Mouse (Mus musculus): ENCODE results near the gene Ackr4. TPM values are rescaled to one million over a fixed set of nuclear protein-coding genes. Genes with fewer than 3 reads are reported as not detected.
A peak's percentile ranks its signal among the peaks of the same experiment; 100 is the strongest.

Ackr4 gene
- polyA plus RNA-seq, 1 experiment from 2014 or later = 1.1 TPM

DNA sequence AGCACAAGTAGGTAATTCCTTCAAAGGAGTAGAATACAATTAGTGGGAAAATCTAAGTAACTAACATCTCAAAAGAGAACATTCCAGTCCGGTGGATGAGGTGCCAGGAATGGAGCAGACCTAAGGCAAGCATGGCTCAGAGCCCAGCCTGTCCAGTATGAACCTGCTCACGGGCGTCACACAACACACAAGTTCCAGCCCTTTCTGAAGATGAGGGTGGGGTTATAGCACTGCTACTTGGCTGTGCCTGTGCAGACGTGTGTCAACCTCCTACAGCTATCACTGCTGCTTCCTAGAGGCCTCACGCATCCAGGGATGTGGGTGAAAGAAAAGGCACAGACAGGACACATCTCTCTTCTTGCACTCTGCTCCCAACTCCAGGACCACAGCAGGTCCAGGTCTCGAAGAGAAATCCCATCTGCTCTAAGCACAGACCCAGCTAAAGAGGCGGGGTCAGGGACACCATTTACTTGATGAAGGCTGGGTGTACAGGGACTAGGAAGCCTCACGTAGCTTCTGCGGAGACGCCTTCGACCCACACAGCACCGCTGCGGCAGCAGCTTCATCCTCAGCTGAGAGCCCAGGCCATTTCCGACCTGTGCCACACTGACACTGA lies 28.5 kb upstream of the Ackr4 start:
- Histone ChIP-seq H3K4me1 (ENCODE audit: control insufficient read depth, insufficient read depth, low read length) (no peaks in the 10 kb centered on the region), H3K4me3 (ENCODE audit: low read depth, low read length) (no peak overlapping the region), H3K4me2 (replicated peaks; ENCODE audit: low read depth, low read length) (no peak overlapping the region), H3K27ac (ENCODE audit: low read length) (no peak overlapping the region), H3K9ac (replicated peaks; ENCODE audit: low read depth, low read length) (no peak overlapping the region), H3K36me3 (ENCODE audit: control insufficient read depth, insufficient read depth, low read length) (peaks cover 82% of the 10 kb centered on the region), H3K9me3 (ENCODE audit: control insufficient read depth, low read depth, low read length) (no peaks in the 10 kb centered on the region), H3K27me3 (ENCODE audit: control insufficient read depth, insufficient read depth, low read length) (no peaks in the 10 kb centered on the region)
- ATAC-seq (ENCODE audit: insufficient number of reproducible peaks, insufficient read depth, low FRiP score, low read depth) = no peak
- 92% methylated on average over 14 of the region's 14 CpGs for WGBS

DNA sequence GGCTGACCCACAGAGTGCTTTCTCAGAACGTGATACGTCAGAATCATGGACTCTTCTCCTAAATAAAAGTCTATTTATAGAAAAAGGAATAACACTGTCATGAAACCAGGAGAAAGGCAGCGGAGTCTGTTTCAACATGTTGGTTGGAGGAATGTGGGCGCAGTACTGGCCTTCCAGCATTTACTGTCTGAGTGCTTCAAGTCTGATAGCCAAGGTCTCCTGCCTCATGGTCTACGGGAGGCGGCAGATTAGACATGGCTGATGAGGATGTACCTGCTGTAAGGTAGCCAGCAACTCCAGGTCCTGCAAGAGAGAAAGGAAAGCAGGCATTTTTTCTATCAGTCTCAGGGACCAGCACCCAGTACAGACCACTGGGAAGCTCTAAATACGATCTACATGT lies 25.4 kb upstream of the Ackr4 start:
- H3K36me3 ChIP-seq (ENCODE audit: control insufficient read depth, insufficient read depth, low read length) = peaks cover 56% of the 10 kb centered on the region
- no peaks in the 10 kb centered on the region for H3K9me3 ChIP-seq (ENCODE audit: control insufficient read depth, low read depth, low read length)
- no peaks in the 10 kb centered on the region for H3K27me3 ChIP-seq (ENCODE audit: control insufficient read depth, insufficient read depth, low read length)
- H3K27ac ChIP-seq (ENCODE audit: low read length) = no peak overlapping the region
- WGBS = 93% methylated on average over 7 of the region's 7 CpGs
- no peak overlapping the region for H3K4me2 ChIP-seq (replicated peaks; ENCODE audit: low read depth, low read length)
- ATAC-seq (ENCODE audit: insufficient number of reproducible peaks, insufficient read depth, low FRiP score, low read depth) = no peak
- no peak overlapping the region for H3K4me3 ChIP-seq (ENCODE audit: low read depth, low read length)
- no peak overlapping the region for H3K9ac ChIP-seq (replicated peaks; ENCODE audit: low read depth, low read length)
- H3K4me1 ChIP-seq (ENCODE audit: control insufficient read depth, insufficient read depth, low read length) = no peaks in the 10 kb centered on the region

DNA sequence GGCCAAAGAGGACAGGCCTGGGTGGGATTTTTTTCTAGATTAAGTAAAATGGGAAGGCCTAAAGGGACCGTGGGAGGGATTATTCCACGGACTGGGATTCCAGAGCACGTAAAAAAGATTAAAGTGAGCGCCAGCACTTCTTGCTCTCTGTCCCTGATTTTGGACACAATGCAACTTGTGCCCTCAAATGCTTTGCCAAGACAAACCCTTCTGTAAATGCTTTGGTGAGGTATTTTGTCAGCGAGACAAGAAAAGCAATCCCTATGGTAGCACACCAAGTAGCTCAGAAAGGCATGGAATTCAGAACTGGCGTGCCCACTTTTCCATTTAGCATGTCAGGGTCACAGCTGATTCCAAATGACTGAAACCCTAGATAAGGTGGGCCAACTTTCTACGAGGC lies 22.2 kb upstream of the Ackr4 start:
- H3K27me3 ChIP-seq (ENCODE audit: control insufficient read depth, insufficient read depth, low read length) = no peaks in the 10 kb centered on the region
- no peaks in the 10 kb centered on the region for H3K9me3 ChIP-seq (ENCODE audit: control insufficient read depth, low read depth, low read length)
- 91% methylated on average over 7 of the region's 7 CpGs for WGBS
- no peak overlapping the region for H3K4me3 ChIP-seq (ENCODE audit: low read depth, low read length)
- H3K36me3 ChIP-seq (ENCODE audit: control insufficient read depth, insufficient read depth, low read length) = peaks cover 26% of the 10 kb centered on the region
- no peak overlapping the region for H3K9ac ChIP-seq (replicated peaks; ENCODE audit: low read depth, low read length)
- no peaks in the 10 kb centered on the region for H3K4me1 ChIP-seq (ENCODE audit: control insufficient read depth, insufficient read depth, low read length)
- no peak overlapping the region for H3K4me2 ChIP-seq (replicated peaks; ENCODE audit: low read depth, low read length)
- ATAC-seq (ENCODE audit: insufficient number of reproducible peaks, insufficient read depth, low FRiP score, low read depth) = no peak
- H3K27ac ChIP-seq (ENCODE audit: low read length) = no peak overlapping the region

DNA sequence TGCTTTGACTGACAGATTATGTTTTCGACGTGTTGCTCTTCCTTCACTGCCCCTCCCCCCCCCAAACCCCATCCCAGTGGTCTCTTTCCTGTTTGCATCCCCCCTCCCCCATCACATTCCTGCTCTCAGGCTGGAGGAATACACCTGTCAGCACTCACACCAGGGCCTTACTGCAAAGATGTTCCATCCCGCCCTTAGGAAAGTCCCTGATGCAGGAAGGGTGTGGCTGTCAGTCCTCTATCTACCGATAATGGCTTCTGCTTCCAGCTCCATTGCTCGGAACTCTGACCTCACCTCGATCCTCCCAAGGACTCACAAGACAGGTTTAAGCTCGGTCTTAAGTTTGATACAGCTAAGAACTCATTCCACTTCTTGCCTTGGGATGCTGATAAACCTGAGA lies 19.9 kb upstream of the Ackr4 start:
- no peak overlapping the region for H3K27ac ChIP-seq (ENCODE audit: low read length)
- no peaks in the 10 kb centered on the region for H3K4me1 ChIP-seq (ENCODE audit: control insufficient read depth, insufficient read depth, low read length)
- H3K9ac ChIP-seq (replicated peaks; ENCODE audit: low read depth, low read length) = no peak overlapping the region
- no peaks in the 10 kb centered on the region for H3K27me3 ChIP-seq (ENCODE audit: control insufficient read depth, insufficient read depth, low read length)
- no peak for ATAC-seq (ENCODE audit: insufficient number of reproducible peaks, insufficient read depth, low FRiP score, low read depth)
- no peaks in the 10 kb centered on the region for H3K9me3 ChIP-seq (ENCODE audit: control insufficient read depth, low read depth, low read length)
- WGBS = 75% methylated on average over 7 of the region's 7 CpGs
- H3K36me3 ChIP-seq (ENCODE audit: control insufficient read depth, insufficient read depth, low read length) = peaks cover 13% of the 10 kb centered on the region; the same call in 1 of the 2 replicates
- H3K4me2 ChIP-seq (replicated peaks; ENCODE audit: low read depth, low read length) = no peak overlapping the region
- no peak overlapping the region for H3K4me3 ChIP-seq (ENCODE audit: low read depth, low read length)

DNA sequence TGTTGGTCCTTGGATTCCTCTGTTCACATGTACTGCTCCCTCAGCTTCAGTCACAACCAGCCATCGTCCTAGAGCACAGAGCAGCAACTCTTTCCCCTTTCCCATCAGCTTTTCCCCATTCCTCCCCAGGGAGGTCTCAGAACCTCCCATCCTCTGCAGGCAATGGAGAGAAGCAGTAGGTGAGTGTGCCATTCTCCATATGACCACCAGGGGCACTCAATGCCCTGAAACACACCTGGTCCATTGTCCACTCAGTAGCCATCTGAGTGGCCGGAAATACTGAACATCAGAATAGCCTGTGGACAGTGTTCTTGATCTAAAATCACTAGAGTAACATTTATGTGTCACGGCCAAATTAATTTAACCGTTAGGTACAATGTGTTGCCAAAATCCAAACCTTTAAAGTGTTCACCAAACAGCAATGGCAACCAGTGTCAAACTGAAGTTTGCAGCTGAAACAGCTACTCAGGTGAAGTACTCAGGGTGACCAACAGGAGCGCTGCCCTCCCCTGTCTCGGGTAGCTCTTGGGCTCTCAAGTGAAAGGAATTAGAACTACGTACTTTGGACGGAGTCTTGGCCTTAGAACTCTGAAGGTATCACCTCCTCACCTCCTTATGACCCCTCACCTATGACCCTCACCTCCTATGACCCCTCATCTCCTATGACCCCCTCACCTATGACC lies 17.7 kb upstream of the Ackr4 start:
- Histone ChIP-seq H3K4me2 (replicated peaks; ENCODE audit: low read depth, low read length) (no peak overlapping the region), H3K9me3 (ENCODE audit: control insufficient read depth, low read depth, low read length) (no peaks in the 10 kb centered on the region), H3K4me3 (ENCODE audit: low read depth, low read length) (no peak overlapping the region), H3K27ac (ENCODE audit: low read length) (no peak overlapping the region), H3K36me3 (ENCODE audit: control insufficient read depth, insufficient read depth, low read length) (no peaks in the 10 kb centered on the region), H3K4me1 (ENCODE audit: control insufficient read depth, insufficient read depth, low read length) (no peaks in the 10 kb centered on the region), H3K9ac (replicated peaks; ENCODE audit: low read depth, low read length) (no peak overlapping the region), H3K27me3 (ENCODE audit: control insufficient read depth, insufficient read depth, low read length) (no peaks in the 10 kb centered on the region)
- no peak for ATAC-seq (ENCODE audit: insufficient number of reproducible peaks, insufficient read depth, low FRiP score, low read depth)
- 79% methylated on average over 8 of the region's 8 CpGs for WGBS

DNA sequence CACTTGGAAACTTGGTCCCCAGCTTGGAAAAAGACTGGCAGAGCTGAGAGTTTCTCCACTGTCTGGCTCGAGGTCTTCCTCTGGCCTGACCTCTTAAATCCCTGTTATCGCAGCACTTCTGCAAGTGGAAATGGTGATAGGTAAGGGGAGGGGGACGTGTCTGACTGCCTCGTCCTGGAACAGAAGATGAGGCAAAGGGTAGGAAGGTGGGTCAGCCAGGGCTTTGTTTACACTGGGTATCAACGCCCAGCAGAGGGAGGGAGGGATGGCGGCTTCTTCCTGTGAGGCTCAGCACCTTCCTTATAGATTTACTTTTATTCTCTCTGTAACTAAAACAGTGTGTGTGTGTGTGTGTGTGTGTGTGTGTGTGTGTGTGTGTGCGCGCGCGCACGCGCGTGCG lies 16.1 kb upstream of the Ackr4 start:
- H3K9ac ChIP-seq (replicated peaks; ENCODE audit: low read depth, low read length) = no peak overlapping the region
- no peak overlapping the region for H3K27ac ChIP-seq (ENCODE audit: low read length)
- H3K4me2 ChIP-seq (replicated peaks; ENCODE audit: low read depth, low read length) = no peak overlapping the region
- H3K27me3 ChIP-seq (ENCODE audit: control insufficient read depth, insufficient read depth, low read length) = no peaks in the 10 kb centered on the region
- H3K9me3 ChIP-seq (ENCODE audit: control insufficient read depth, low read depth, low read length) = no peaks in the 10 kb centered on the region
- H3K4me3 ChIP-seq (ENCODE audit: low read depth, low read length) = no peak overlapping the region
- H3K36me3 ChIP-seq (ENCODE audit: control insufficient read depth, insufficient read depth, low read length) = no peaks in the 10 kb centered on the region
- H3K4me1 ChIP-seq (ENCODE audit: control insufficient read depth, insufficient read depth, low read length) = no peaks in the 10 kb centered on the region
- no peak for ATAC-seq (ENCODE audit: insufficient number of reproducible peaks, insufficient read depth, low FRiP score, low read depth)
- 60% methylated on average over 14 of the region's 14 CpGs for WGBS

DNA sequence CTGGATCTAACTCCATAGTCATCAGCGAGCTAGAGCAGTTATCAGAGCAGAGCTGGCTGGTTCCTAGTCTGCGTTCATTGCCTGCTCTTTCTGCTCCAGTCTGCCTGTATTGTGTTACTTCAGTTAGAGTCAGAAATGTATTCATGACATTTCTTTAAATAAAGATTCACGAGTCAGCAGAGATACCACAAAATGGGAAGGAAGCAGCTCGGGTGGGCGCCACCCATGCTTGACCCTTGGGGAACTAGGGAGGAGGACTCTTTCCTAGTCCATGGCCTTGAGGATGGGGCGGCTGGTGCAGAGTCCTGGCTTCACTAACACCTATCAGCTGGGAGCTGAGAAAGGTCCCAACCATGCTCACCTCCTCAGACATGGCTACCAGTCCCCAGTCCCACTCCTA lies 13.6 kb upstream of the Ackr4 start:
- Histone ChIP-seq H3K4me3 (ENCODE audit: low read depth, low read length) (no peak overlapping the region), H3K27me3 (ENCODE audit: control insufficient read depth, insufficient read depth, low read length) (no peaks in the 10 kb centered on the region), H3K4me2 (replicated peaks; ENCODE audit: low read depth, low read length) (no peak overlapping the region), H3K27ac (ENCODE audit: low read length) (no peak overlapping the region), H3K4me1 (ENCODE audit: control insufficient read depth, insufficient read depth, low read length) (no peaks in the 10 kb centered on the region), H3K36me3 (ENCODE audit: control insufficient read depth, insufficient read depth, low read length) (no peaks in the 10 kb centered on the region), H3K9me3 (ENCODE audit: control insufficient read depth, low read depth, low read length) (no peaks in the 10 kb centered on the region), H3K9ac (replicated peaks; ENCODE audit: low read depth, low read length) (no peak overlapping the region)
- no peak for ATAC-seq (ENCODE audit: insufficient number of reproducible peaks, insufficient read depth, low FRiP score, low read depth)
- WGBS = 81% methylated on average over 6 of the region's 6 CpGs

DNA sequence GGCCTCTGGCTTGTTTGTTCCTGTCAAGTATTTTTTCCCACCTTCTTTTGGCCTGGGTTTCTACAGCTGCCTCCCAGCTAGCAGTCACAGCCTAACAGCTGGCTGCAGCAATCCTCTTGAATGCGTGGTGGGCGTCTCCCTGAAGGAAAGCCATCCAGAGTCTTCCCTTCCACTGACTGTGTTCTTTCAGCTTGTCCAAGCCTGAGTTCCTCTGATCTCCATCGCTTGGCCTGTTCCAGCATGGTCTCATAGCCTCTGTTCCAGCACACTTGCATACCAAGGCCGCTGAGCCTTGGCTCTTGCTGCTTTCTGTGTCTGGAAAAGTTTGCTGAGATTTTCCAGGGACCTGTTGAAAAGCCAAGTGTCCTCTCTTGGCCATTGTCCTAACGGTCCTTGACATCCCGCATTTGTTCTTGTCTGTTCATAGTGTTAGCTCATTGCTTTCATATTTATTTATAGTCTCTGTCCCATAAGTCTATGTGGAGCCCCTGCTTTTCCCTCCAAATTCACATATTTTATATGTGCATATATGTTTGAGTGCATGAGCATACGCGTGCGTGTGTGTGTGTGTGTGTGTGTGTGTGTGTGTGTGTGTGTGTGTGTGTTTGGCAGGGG lies 3.5 kb upstream of the Ackr4 start:
- no peaks in the 10 kb centered on the region for H3K36me3 ChIP-seq (ENCODE audit: control insufficient read depth, insufficient read depth, low read length)
- no peaks in the 10 kb centered on the region for H3K4me1 ChIP-seq (ENCODE audit: control insufficient read depth, insufficient read depth, low read length)
- no peaks in the 10 kb centered on the region for H3K27me3 ChIP-seq (ENCODE audit: control insufficient read depth, insufficient read depth, low read length)
- H3K27ac ChIP-seq (ENCODE audit: low read length) = no peak overlapping the region
- H3K4me2 ChIP-seq (replicated peaks; ENCODE audit: low read depth, low read length) = no peak overlapping the region
- H3K9ac ChIP-seq (replicated peaks; ENCODE audit: low read depth, low read length) = no peak overlapping the region
- no peaks in the 10 kb centered on the region for H3K9me3 ChIP-seq (ENCODE audit: control insufficient read depth, low read depth, low read length)
- ATAC-seq (ENCODE audit: insufficient number of reproducible peaks, insufficient read depth, low FRiP score, low read depth) = peak; percentile 61; the same call in 1 of the 2 replicates
- WGBS = 72% methylated on average over 9 of the region's 9 CpGs
- H3K4me3 ChIP-seq (ENCODE audit: low read depth, low read length) = no peak overlapping the region

Measured in stomach, embryonic 14.5 days (tissue).